Mouse (Mus musculus) CH12.LX (cell line): Measurements from ENCODE around the gene Gm9821.

ENCODE experiments used
- CTCF ChIP-seq, 2 experiments: IDR thresholded peaks in 1 of 2; conservative IDR thresholded peaks in 1 of 2; 2 replicates each; pipeline ENCODE4 v1.5.1; 2011 to 2012; ENCODE audit warnings: low read depth in 2 of 2, low read length in 2 of 2, improper control_type of control experiment in 1 of 2, inconsistent platforms in 1 of 2, mild to moderate bottlenecking in 1 of 2, moderate library complexity in 1 of 2
- ELF1 ChIP-seq: IDR thresholded peaks from 2 replicates; pipeline ENCODE4 v1.6.1; 2014; ENCODE audit warnings: low read depth, mild to moderate bottlenecking, inconsistent platforms, low read length, improper control_type of control experiment
- EP300 ChIP-seq: IDR thresholded peaks from 2 replicates; pipeline ENCODE4 v1.6.1; 2011; ENCODE audit warnings: low read length, improper control_type of control experiment
- POLR2A ChIP-seq: IDR thresholded peaks from 2 replicates; pipeline ENCODE4 v1.6.1; 2011; ENCODE audit warnings: low read depth, mild to moderate bottlenecking, improper control_type of control experiment, low read length
- USF2 ChIP-seq: conservative IDR thresholded peaks from 2 replicates; pipeline ENCODE4 v1.6.1; 2011; ENCODE audit warnings: low read depth, low read length, improper control_type of control experiment
- ZNF384 ChIP-seq: IDR thresholded peaks from 2 replicates; pipeline ENCODE4 v1.6.1; 2012; ENCODE audit warnings: low read depth, low read length, improper control_type of control experiment, inconsistent platforms

- TF ChIP-seq EP300 (no peak), CTCF (conservative IDR thresholded peaks at IDR 0.05 in 1 of 2, IDR thresholded peaks at IDR 0.05 in 1 of 2; ENCODE audit: low read depth in 2 of 2, low read length in 2 of 2) (no peak), USF2 (no peak), ZNF384 (no peak), POLR2A (no peak), ELF1 (no peak)
Measured at GRCm38 (mm10) chr2:91947397-91948150, 2.1 kb downstream of the Gm9821 start.
